Mouse (Mus musculus) left cerebral cortex, adult 11 months (tissue): ENCODE measurements around the gene Tgfbr3.

Experiments used
- DNase-seq: peaks from one replicate; pipeline ENCODE4 v3.0.0; 2022; ENCODE audit warnings: low spot score

The Tgfbr3 gene

GRCm38 (mm10) chr5:107207911-107208310, 81.5 kb downstream of the Tgfbr3 start:
- no peak for DNase-seq

GRCm38 (mm10) chr5:107204306-107204705, 85.1 kb downstream of the Tgfbr3 start:
- DNase-seq = no peak

GRCm38 (mm10) chr5:107202801-107203559, 86.4 kb downstream of the Tgfbr3 start:
- no peak for DNase-seq

- DNase-seq = no peak
Observed at GRCm38 (mm10) chr5:107201509-107202182, 87.8 kb downstream of the Tgfbr3 start.

GRCm38 (mm10) chr5:107200853-107201341, 88.5 kb downstream of the Tgfbr3 start:
- DNase-seq = no peak

GRCm38 (mm10) chr5:107200221-107200635, 89.2 kb downstream of the Tgfbr3 start:
- no peak for DNase-seq

- DNase-seq = no peak
Observed at GRCm38 (mm10) chr5:107195751-107196395, 93.6 kb downstream of the Tgfbr3 start.

- DNase-seq = no peak
Observed at GRCm38 (mm10) chr5:107193160-107193559, 96.3 kb downstream of the Tgfbr3 start.

- no peak for DNase-seq
Observed at GRCm38 (mm10) chr5:107192372-107192771, 97.1 kb downstream of the Tgfbr3 start.

- DNase-seq = no peak
Observed at GRCm38 (mm10) chr5:107188551-107188950, 100.9 kb downstream of the Tgfbr3 start.

GRCm38 (mm10) chr5:107186206-107186605, 103.2 kb downstream of the Tgfbr3 start:
- no peak for DNase-seq

- DNase-seq = no peak
Observed at GRCm38 (mm10) chr5:107184158-107184883, 105.1 kb downstream of the Tgfbr3 start.

- DNase-seq = no peak
Observed at GRCm38 (mm10) chr5:107183537-107183936, 105.9 kb downstream of the Tgfbr3 start.

GRCm38 (mm10) chr5:107182721-107183120, 106.7 kb downstream of the Tgfbr3 start:
- DNase-seq = no peak

GRCm38 (mm10) chr5:107181820-107182219, 107.6 kb downstream of the Tgfbr3 start:
- DNase-seq = no peak

GRCm38 (mm10) chr5:107179194-107179593, 110.2 kb downstream of the Tgfbr3 start:
- no peak for DNase-seq

- no peak for DNase-seq
Observed at GRCm38 (mm10) chr5:107177791-107178190, 111.6 kb downstream of the Tgfbr3 start.

- DNase-seq = no peak
Observed at GRCm38 (mm10) chr5:107177248-107177647, 112.2 kb downstream of the Tgfbr3 start.

GRCm38 (mm10) chr5:107176796-107177195, 112.6 kb downstream of the Tgfbr3 start:
- DNase-seq = no peak

GRCm38 (mm10) chr5:107176196-107176595, 113.2 kb downstream of the Tgfbr3 start:
- DNase-seq = no peak

GRCm38 (mm10) chr5:107174188-107174587, 115.2 kb downstream of the Tgfbr3 start:
- DNase-seq = no peak

- DNase-seq = no peak
Observed at GRCm38 (mm10) chr5:107173483-107173882, 115.9 kb downstream of the Tgfbr3 start.
